Mouse (Mus musculus): Measurements from ENCODE around the gene Lhcgr. TPM values are rescaled to one million over a fixed set of nuclear protein-coding genes. Genes with fewer than 3 reads are reported as not detected.
A peak's percentile ranks its signal among the peaks of the same experiment; 100 is the strongest.

Gene Lhcgr
- total RNA-seq, 2 experiments from 2014 or later: 0.32 to 0.40 TPM

GRCm38 (mm10) chr17:88752827-88753471, 38.8 kb downstream of the Lhcgr start:
- peak in 1 of 2 experiments; percentile 60 for DNase-seq (ENCODE audit: low spot score in 2 of 2)
- intact Hi-C loops (cut with DNase I): loop anchor here (1.0 to 5.0 kb wide), 2 partner anchors 81 to 101 kb away; no protein-coding TSS in a partner anchor

- no peak for DNase-seq (ENCODE audit: low spot score in 2 of 2)
- intact Hi-C loops (cut with DNase I): loop anchor here (5.0 kb wide), 1 partner anchor 77 kb away; no protein-coding TSS in a partner anchor
Observed at GRCm38 (mm10) chr17:88749646-88750045, 42.1 kb downstream of the Lhcgr start.

GRCm38 (mm10) chr17:88706231-88706649, 85.5 kb downstream of the Lhcgr start:
- no peak for DNase-seq (ENCODE audit: low spot score in 2 of 2)
- intact Hi-C loops (cut with DNase I): no loop called here

- DNase-seq (ENCODE audit: low spot score in 2 of 2): no peak
- intact Hi-C loops (cut with DNase I): no loop called here
Observed at GRCm38 (mm10) chr17:88703112-88703511, 88.7 kb downstream of the Lhcgr start.

- peak in 1 of 2 experiments; percentile 27 for DNase-seq (ENCODE audit: low spot score in 2 of 2)
- intact Hi-C loops (cut with DNase I): no loop called here
Observed at GRCm38 (mm10) chr17:88702345-88702744, 89.4 kb downstream of the Lhcgr start.

- intact Hi-C loops (cut with DNase I): no loop called here
- no peak for DNase-seq (ENCODE audit: low spot score in 2 of 2)
Observed at GRCm38 (mm10) chr17:88700901-88701300, 90.9 kb downstream of the Lhcgr start.

GRCm38 (mm10) chr17:88696656-88697333, 95.0 kb downstream of the Lhcgr start:
- DNase-seq (ENCODE audit: low spot score in 2 of 2): peak in 1 of 2 experiments; percentile 20
- intact Hi-C loops (cut with DNase I): no loop called here

- intact Hi-C loops (cut with DNase I): no loop called here
- DNase-seq (ENCODE audit: low spot score in 2 of 2): no peak
Observed at GRCm38 (mm10) chr17:88688226-88688625, 103.6 kb downstream of the Lhcgr start.

GRCm38 (mm10) chr17:88675310-88676309, 116.2 kb downstream of the Lhcgr start:
- intact Hi-C loops (cut with DNase I): no loop called here
- peak in 1 of 2 experiments; percentile 30 for DNase-seq (ENCODE audit: low spot score in 2 of 2)

GRCm38 (mm10) chr17:88670800-88671199, 121.0 kb downstream of the Lhcgr start:
- DNase-seq (ENCODE audit: low spot score in 2 of 2): no peak
- intact Hi-C loops (cut with DNase I): loop anchor here (5.0 kb wide), 1 partner anchor 82 kb away; no protein-coding TSS in a partner anchor

GRCm38 (mm10) chr17:88669921-88670320, 121.9 kb downstream of the Lhcgr start:
- intact Hi-C loops (cut with DNase I): loop anchor here (5.0 kb wide), 1 partner anchor 82 kb away; no protein-coding TSS in a partner anchor
- no peak for DNase-seq (ENCODE audit: low spot score in 2 of 2)

GRCm38 (mm10) chr17:88668452-88668851, 123.3 kb downstream of the Lhcgr start, which contains the start of gene Gtf2a1l:
TSS of gene Gtf2a1l (plus strand) at chr17:88668660.
- DNase-seq (ENCODE audit: low spot score in 2 of 2): peak in 1 of 2 experiments; percentile 44
- intact Hi-C loops (cut with DNase I): no loop called here

Other genes starting within 250 kb of the Lhcgr start
- 1 to 10 TPM; 4.4 to 6.6 TPM for gene Ston1, start 194.3 kb downstream of the Lhcgr start, total RNA-seq (2021)
- gene Gtf2a1l, start 123.3 kb downstream of the Lhcgr start, total RNA-seq (2021): under 1 TPM; 0.51 to 0.70 TPM